Mouse (Mus musculus): ENCODE measurements around the gene Zfp668. TPM values are rescaled to one million over a fixed set of nuclear protein-coding genes. Genes with fewer than 3 reads are reported as not detected.

Gene Zfp668
- polyA plus RNA-seq, 1 experiment from 2014 or later = 24.3 TPM

GRCm38 (mm10) chr7:127820836-127821509 is 55.7 kb downstream of the Zfp668 start:
- 77% methylated on average over 13 of the region's 13 CpGs for WGBS
- Histone ChIP-seq H3K4me3 (ENCODE audit: low read depth, low read length) (no peak overlapping the region), H3K4me1 (ENCODE audit: control insufficient read depth, insufficient read depth, low read length) (peaks cover 11% of the 10 kb centered on the region), H3K4me2 (no peak overlapping the region), H3K36me3 (ENCODE audit: control insufficient read depth, insufficient read depth, low read length) (no peaks in the 10 kb centered on the region), H3K27me3 (ENCODE audit: control insufficient read depth, insufficient read depth, low read length) (no peaks in the 10 kb centered on the region), H3K9ac (ENCODE audit: low read length) (no peak overlapping the region), H3K27ac (ENCODE audit: low read depth, low read length) (no peak overlapping the region), H3K9me3 (ENCODE audit: control insufficient read depth, low read length) (no peaks in the 10 kb centered on the region)
- no peak for ATAC-seq (ENCODE audit: low FRiP score)
- DNase-seq (ENCODE audit: low spot score, missing footprints) = peak; percentile 71

- Histone ChIP-seq H3K9me3 (ENCODE audit: control insufficient read depth, low read length) (no peaks in the 10 kb centered on the region), H3K9ac (ENCODE audit: low read length) (no peak overlapping the region), H3K27ac (ENCODE audit: low read depth, low read length) (no peak overlapping the region), H3K27me3 (ENCODE audit: control insufficient read depth, insufficient read depth, low read length) (no peaks in the 10 kb centered on the region), H3K4me1 (ENCODE audit: control insufficient read depth, insufficient read depth, low read length) (no peaks in the 10 kb centered on the region), H3K36me3 (ENCODE audit: control insufficient read depth, insufficient read depth, low read length) (0 out of 2 replicates have a peak, but pooled peaks cover 3% of the 10 kb centered on the region), H3K4me2 (no peak overlapping the region), H3K4me3 (ENCODE audit: low read depth, low read length) (no peak overlapping the region)
- no peak for ATAC-seq (ENCODE audit: low FRiP score)
- no peak for DNase-seq (ENCODE audit: low spot score, missing footprints)
- 90% methylated on average over 5 of the region's 5 CpGs for WGBS
These were observed 58.9 kb downstream of the Zfp668 start for GRCm38 (mm10) chr7:127817776-127818175.

GRCm38 (mm10) chr7:127817053-127817452 is 59.6 kb downstream of the Zfp668 start:
- H3K4me1 ChIP-seq (ENCODE audit: control insufficient read depth, insufficient read depth, low read length) = no peaks in the 10 kb centered on the region
- DNase-seq (ENCODE audit: low spot score, missing footprints) = peak; percentile 78
- no peak overlapping the region for H3K4me3 ChIP-seq (ENCODE audit: low read depth, low read length)
- H3K36me3 ChIP-seq (ENCODE audit: control insufficient read depth, insufficient read depth, low read length) = 0 out of 2 replicates have a peak, but pooled peaks cover 3% of the 10 kb centered on the region
- no peaks in the 10 kb centered on the region for H3K27me3 ChIP-seq (ENCODE audit: control insufficient read depth, insufficient read depth, low read length)
- H3K4me2 ChIP-seq = no peak overlapping the region
- WGBS = 79% methylated on average over 7 of the region's 7 CpGs
- no peaks in the 10 kb centered on the region for H3K9me3 ChIP-seq (ENCODE audit: control insufficient read depth, low read length)
- ATAC-seq (ENCODE audit: low FRiP score) = no peak
- no peak overlapping the region for H3K9ac ChIP-seq (ENCODE audit: low read length)
- H3K27ac ChIP-seq (ENCODE audit: low read depth, low read length) = no peak overlapping the region

- no peak overlapping the region for H3K27ac ChIP-seq (ENCODE audit: low read depth, low read length)
- no peaks in the 10 kb centered on the region for H3K4me1 ChIP-seq (ENCODE audit: control insufficient read depth, insufficient read depth, low read length)
- H3K36me3 ChIP-seq (ENCODE audit: control insufficient read depth, insufficient read depth, low read length) = 0 out of 2 replicates have a peak, but pooled peaks cover 3% of the 10 kb centered on the region
- 78% methylated on average over 15 of the region's 15 CpGs for WGBS
- ATAC-seq (ENCODE audit: low FRiP score) (no peak), DNase-seq (ENCODE audit: low spot score, missing footprints) (peak; percentile 80)
- no peaks in the 10 kb centered on the region for H3K9me3 ChIP-seq (ENCODE audit: control insufficient read depth, low read length)
- no peak overlapping the region for H3K9ac ChIP-seq (ENCODE audit: low read length)
- no peak overlapping the region for H3K4me3 ChIP-seq (ENCODE audit: low read depth, low read length)
- no peak overlapping the region for H3K4me2 ChIP-seq
- H3K27me3 ChIP-seq (ENCODE audit: control insufficient read depth, insufficient read depth, low read length) = no peaks in the 10 kb centered on the region
These were observed 60.4 kb downstream of the Zfp668 start for GRCm38 (mm10) chr7:127815954-127816821.

- no peak overlapping the region for H3K4me3 ChIP-seq (ENCODE audit: low read depth, low read length)
- H3K4me2 ChIP-seq = no peak overlapping the region
- DNase-seq (ENCODE audit: low spot score, missing footprints) = peak; percentile 56
- H3K4me1 ChIP-seq (ENCODE audit: control insufficient read depth, insufficient read depth, low read length) = no peaks in the 10 kb centered on the region
- ATAC-seq (ENCODE audit: low FRiP score) = no peak
- no peaks in the 10 kb centered on the region for H3K27me3 ChIP-seq (ENCODE audit: control insufficient read depth, insufficient read depth, low read length)
- no peak overlapping the region for H3K9ac ChIP-seq (ENCODE audit: low read length)
- WGBS = 94% methylated on average over 15 of the region's 15 CpGs
- H3K27ac ChIP-seq (ENCODE audit: low read depth, low read length) = no peak overlapping the region
- 0 out of 2 replicates have a peak, but pooled peaks cover 3% of the 10 kb centered on the region for H3K36me3 ChIP-seq (ENCODE audit: control insufficient read depth, insufficient read depth, low read length)
- H3K9me3 ChIP-seq (ENCODE audit: control insufficient read depth, low read length) = no peaks in the 10 kb centered on the region
These were observed 61.4 kb downstream of the Zfp668 start for GRCm38 (mm10) chr7:127815116-127815665.

- Histone ChIP-seq H3K9ac (ENCODE audit: low read length) (no peak overlapping the region), H3K27me3 (ENCODE audit: control insufficient read depth, insufficient read depth, low read length) (no peaks in the 10 kb centered on the region), H3K4me3 (ENCODE audit: low read depth, low read length) (no peak overlapping the region), H3K4me2 (no peak overlapping the region), H3K4me1 (ENCODE audit: control insufficient read depth, insufficient read depth, low read length) (no peaks in the 10 kb centered on the region), H3K36me3 (ENCODE audit: control insufficient read depth, insufficient read depth, low read length) (0 out of 2 replicates have a peak, but pooled peaks cover 3% of the 10 kb centered on the region), H3K27ac (ENCODE audit: low read depth, low read length) (no peak overlapping the region), H3K9me3 (ENCODE audit: control insufficient read depth, low read length) (no peaks in the 10 kb centered on the region)
- 92% methylated on average over 19 of the region's 19 CpGs for WGBS
- ATAC-seq (ENCODE audit: low FRiP score) (no peak), DNase-seq (ENCODE audit: low spot score, missing footprints) (peak; percentile 69)
These were observed 62.2 kb downstream of the Zfp668 start for GRCm38 (mm10) chr7:127814241-127814921.

- no peak for ATAC-seq (ENCODE audit: low FRiP score)
- 78% methylated on average over 4 of the region's 4 CpGs for WGBS
- no peak overlapping the region for H3K9ac ChIP-seq (ENCODE audit: low read length)
These were observed 62.8 kb downstream of the Zfp668 start for GRCm38 (mm10) chr7:127813821-127814220.

More at GRCm38 (mm10) chr7:127813821-127814220, 62.8 kb downstream of the Zfp668 start:
- DNase-seq (ENCODE audit: low spot score, missing footprints) = peak; percentile 6
- H3K4me2 ChIP-seq = no peak overlapping the region
- H3K4me3 ChIP-seq (ENCODE audit: low read depth, low read length) = no peak overlapping the region
- H3K27me3 ChIP-seq (ENCODE audit: control insufficient read depth, insufficient read depth, low read length) = no peaks in the 10 kb centered on the region
- no peaks in the 10 kb centered on the region for H3K4me1 ChIP-seq (ENCODE audit: control insufficient read depth, insufficient read depth, low read length)
- H3K9me3 ChIP-seq (ENCODE audit: control insufficient read depth, low read length) = no peaks in the 10 kb centered on the region
- 0 out of 2 replicates have a peak, but pooled peaks cover 3% of the 10 kb centered on the region for H3K36me3 ChIP-seq (ENCODE audit: control insufficient read depth, insufficient read depth, low read length)
- H3K27ac ChIP-seq (ENCODE audit: low read depth, low read length) = no peak overlapping the region

Data from midbrain, embryonic 11.5 days (tissue).